Mouse (Mus musculus) liver, postnatal 0 days (tissue): ENCODE results near the gene Emb.

Experiments used
- CTCF ChIP-seq: sonication (generic); IDR thresholded peaks from 2 replicates; pipeline ENCODE4 v1.5.1; 2016; ENCODE audit warnings: antibody characterized with exemption, low read depth
- EP300 ChIP-seq: IDR thresholded peaks from 2 replicates; pipeline ENCODE4 v1.6.1; 2016; ENCODE audit warnings: antibody characterized with exemption, low read depth, mild to moderate bottlenecking

DNA sequence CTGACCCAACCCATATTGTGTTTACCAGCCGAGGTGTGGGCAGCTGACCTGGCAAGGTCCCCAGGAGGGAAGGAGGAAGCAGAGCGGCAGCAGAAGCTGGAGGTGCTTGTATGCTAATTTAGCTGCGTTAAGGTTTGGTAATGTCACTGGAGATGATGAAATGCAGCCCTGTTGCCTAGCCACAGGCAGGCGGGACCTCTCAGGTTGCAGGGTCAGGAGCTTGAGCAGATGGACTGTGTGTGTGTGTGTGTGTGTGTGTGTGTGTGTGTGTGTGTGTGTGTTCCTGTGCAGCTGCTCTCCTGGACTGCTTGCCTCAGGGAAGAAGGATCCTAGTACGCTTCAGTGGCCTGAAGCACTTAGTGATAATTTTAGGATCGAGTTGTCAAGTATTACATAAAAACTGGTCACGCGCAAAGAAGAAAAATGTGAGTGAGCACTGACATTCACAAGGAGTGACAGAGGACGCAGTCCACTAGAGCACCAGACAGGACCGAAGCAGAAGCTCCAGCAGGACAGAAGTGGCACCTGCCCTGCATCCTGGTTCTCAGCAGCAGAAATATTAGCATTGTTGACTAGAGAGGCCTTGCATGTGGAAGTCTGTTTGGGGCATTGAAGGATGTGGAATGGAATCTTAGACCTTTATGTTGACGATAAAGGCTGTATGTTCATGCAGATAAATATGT, 27.3 kb downstream of the Emb start:
- no peak for TF ChIP-seq CTCF
- TF ChIP-seq EP300 = no peak
